Mouse (Mus musculus) forebrain, embryonic 14.5 days (tissue): ENCODE measurements around the gene Cd300lg. TPM values are rescaled to one million over a fixed set of nuclear protein-coding genes. Genes with fewer than 3 reads are reported as not detected.

ENCODE experiments used
- ATAC-seq: fragments of 200-750 bp; cut with Nextera tagmentation; 2 replicates; pipeline ENCODE4 v1.8.0; 2017; ENCODE audit warnings: mild to moderate bottlenecking, moderate library complexity
- DNase-seq: peaks from one replicate; pipeline ENCODE4 v3.0.0-alpha.2; 2015; ENCODE audit warnings: low spot score
- H3K27ac ChIP-seq: fragments of 300-500 bp; sonication (generic); 2 replicates; pipeline ENCODE4 v1.5.1; 2014; ENCODE audit warnings: low read depth, mild to moderate bottlenecking, control low read depth, low read length, moderate library complexity
- H3K27me3 ChIP-seq: fragments of 300-500 bp; sonication (generic); replicated peaks from 2 replicates; pipeline ENCODE4 v1.6.1; 2014; ENCODE audit warnings: low read length, control low read depth, mixed read lengths; ENCODE audit not compliant: control insufficient read depth, insufficient read depth
- H3K36me3 ChIP-seq: fragments of 300-500 bp; sonication (generic); 2 replicates; pipeline ENCODE4 v1.6.1; 2014; ENCODE audit warnings: low read length, control low read depth; ENCODE audit not compliant: control insufficient read depth, insufficient read depth
- H3K4me1 ChIP-seq: fragments of 300-500 bp; sonication (generic); 2 replicates; pipeline ENCODE4 v1.6.1; 2014; ENCODE audit warnings: antibody characterized with exemption, low read length, control low read depth; ENCODE audit not compliant: control insufficient read depth, insufficient read depth
- H3K4me2 ChIP-seq: fragments of 300-500 bp; sonication (generic); 2 replicates; pipeline ENCODE4 v1.6.1; 2014; ENCODE audit warnings: mild to moderate bottlenecking, control low read depth, low read length
- H3K4me3 ChIP-seq: fragments of 300-500 bp; sonication (generic); 2 replicates; pipeline ENCODE4 v1.5.1; 2014; ENCODE audit warnings: low read depth, low read length, control low read depth
- H3K9ac ChIP-seq: fragments of 300-500 bp; sonication (generic); 2 replicates; pipeline ENCODE4 v1.6.1; 2014; ENCODE audit warnings: mild to moderate bottlenecking, low read length, control low read depth, moderate library complexity
- H3K9me3 ChIP-seq: fragments of 300-500 bp; sonication (generic); replicated peaks from 2 replicates; pipeline ENCODE4 v1.6.1; 2016; ENCODE audit warnings: low read length, control low read depth, mixed read lengths; ENCODE audit not compliant: control insufficient read depth
- WGBS: fragments of 180-500 bp; shearing (Covaris S2); extraction: QIAGEN DNeasy Blood & Tissue Kit; methylation state at CpG from one replicate; pipeline ENCODE4 v1.1.7; 2014; 5-methylcytosine and 5-hydroxymethylcytosine counted together
- polyA plus RNA-seq: library from polyadenylated mRNA; unstranded; fragments of >200 nt; fragmentation: Nextera tagmentation; extraction: Ambion mirVana; gene quantifications from 2 replicates; pipeline ENCODE4 v1.2.1, GENCODE M21; 2014

The Cd300lg gene
- polyA plus RNA-seq, 1 experiment from 2014 or later: not detected

- Histone ChIP-seq H3K27ac (peak within 1 kb of the TSS; percentile 96), H3K36me3 (peaks cover 4% of the 10 kb centered on the region; the same call in 1 of the 2 replicates), H3K4me1 (peaks cover 12% of the 10 kb centered on the region), H3K4me3 (peak within 1 kb of the TSS; percentile 73), H3K9ac (peak within 1 kb of the TSS; percentile 81), H3K4me2 (peak within 1 kb of the TSS; percentile 87), H3K27me3 (no peaks in the 10 kb centered on the region), H3K9me3 (no peaks in the 10 kb centered on the region)
- ATAC-seq (peak; percentile 54), DNase-seq (peak; percentile 92)
- WGBS: under 1% methylated on average over 49 of the region's 49 CpGs
Measured at GRCm38 (mm10) chr11:102087931-102088898, 46.9 kb downstream of the Cd300lg start, which contains the start of gene Mpp2. TSS of gene Mpp2 (minus strand) at chr11:102088515.

GRCm38 (mm10) chr11:102089088-102089808 lies 47.9 kb downstream of the Cd300lg start:
- Histone ChIP-seq H3K9me3 (no peaks in the 10 kb centered on the region), H3K9ac (peak overlapping the region; percentile 81), H3K4me2 (peak overlapping the region; percentile 87), H3K4me1 (peaks cover 12% of the 10 kb centered on the region), H3K36me3 (peaks cover 1% of the 10 kb centered on the region; the same call in 1 of the 2 replicates), H3K27ac (peak overlapping the region; percentile 96), H3K4me3 (peak overlapping the region; percentile 73), H3K27me3 (no peaks in the 10 kb centered on the region)
- peak; percentile 53 for ATAC-seq
- peak; percentile 94 for DNase-seq
- WGBS: 0% methylated on average over 20 of the region's 20 CpGs

- no peak for ATAC-seq
- Histone ChIP-seq H3K27me3 (no peaks in the 10 kb centered on the region), H3K4me2 (no peak overlapping the region), H3K9me3 (no peaks in the 10 kb centered on the region), H3K4me1 (peaks cover 7% of the 10 kb centered on the region), H3K27ac (no peak overlapping the region), H3K9ac (no peak overlapping the region), H3K36me3 (no peaks in the 10 kb centered on the region), H3K4me3 (no peak overlapping the region)
- WGBS: 84% methylated on average over 3 of the region's 3 CpGs
- DNase-seq: no peak
Measured at GRCm38 (mm10) chr11:102095676-102096075, 54.4 kb downstream of the Cd300lg start.

- Histone ChIP-seq H3K4me1 (peaks cover 7% of the 10 kb centered on the region), H3K27me3 (0 out of 2 replicates have a peak, but pooled peaks cover under 1% of the 10 kb centered on the region), H3K4me3 (no peak overlapping the region), H3K36me3 (no peaks in the 10 kb centered on the region), H3K27ac (no peak overlapping the region), H3K9me3 (no peaks in the 10 kb centered on the region), H3K4me2 (peak overlapping the region; percentile 42), H3K9ac (no peak overlapping the region)
- 65% methylated on average over 5 of the region's 5 CpGs for WGBS
- no peak for DNase-seq
- ATAC-seq: 0 out of 2 replicates have a peak, but pooled peaks have one; percentile 21
Measured at GRCm38 (mm10) chr11:102096446-102096845, 55.1 kb downstream of the Cd300lg start.

- Histone ChIP-seq H3K4me3 (peak overlapping the region; percentile 15), H3K27me3 (0 out of 2 replicates have a peak, but pooled peaks cover 4% of the 10 kb centered on the region), H3K4me2 (peak overlapping the region; percentile 42), H3K9ac (peak overlapping the region; percentile 32; the same call in 1 of the 2 replicates), H3K9me3 (no peaks in the 10 kb centered on the region), H3K36me3 (no peaks in the 10 kb centered on the region), H3K27ac (no peak overlapping the region), H3K4me1 (peaks cover 7% of the 10 kb centered on the region)
- 2% methylated on average over 16 of the region's 18 CpGs for WGBS
- DNase-seq (peak; percentile 90), ATAC-seq (peak; percentile 91)
Measured at GRCm38 (mm10) chr11:102096887-102097391, 55.6 kb downstream of the Cd300lg start.

- no peak within 1 kb of the TSS for H3K9ac ChIP-seq
- peaks cover 7% of the 10 kb centered on the region for H3K4me1 ChIP-seq
- no peaks in the 10 kb centered on the region for H3K9me3 ChIP-seq
- peaks cover 27% of the 10 kb centered on the region for H3K27me3 ChIP-seq
- DNase-seq: no peak
- H3K4me3 ChIP-seq: no peak within 1 kb of the TSS
- H3K27ac ChIP-seq: no peak within 1 kb of the TSS
- no peaks in the 10 kb centered on the region for H3K36me3 ChIP-seq
- no peak within 1 kb of the TSS for H3K4me2 ChIP-seq
- 85% methylated on average over 4 of the region's 4 CpGs for WGBS
- no peak for ATAC-seq
Measured at GRCm38 (mm10) chr11:102101219-102101618, 59.9 kb downstream of the Cd300lg start, which contains the start of gene Ppy. TSS of gene Ppy (minus strand) at chr11:102101319.

GRCm38 (mm10) chr11:102102485-102103258 lies 61.4 kb downstream of the Cd300lg start:
- Histone ChIP-seq H3K36me3 (no peaks in the 10 kb centered on the region), H3K4me3 (no peak overlapping the region), H3K9ac (no peak overlapping the region), H3K4me2 (no peak overlapping the region), H3K27ac (no peak overlapping the region), H3K9me3 (no peaks in the 10 kb centered on the region), H3K27me3 (peaks cover 40% of the 10 kb centered on the region), H3K4me1 (no peaks in the 10 kb centered on the region)
- ATAC-seq: no peak
- peak; percentile 83 for DNase-seq
- 19% methylated on average over 17 of the region's 17 CpGs for WGBS
